Mouse (Mus musculus): ENCODE data around the gene Rpl10-ps3.
A peak's percentile ranks its signal among the peaks of the same experiment; 100 is the strongest.

Gene Rpl10-ps3

DNA sequence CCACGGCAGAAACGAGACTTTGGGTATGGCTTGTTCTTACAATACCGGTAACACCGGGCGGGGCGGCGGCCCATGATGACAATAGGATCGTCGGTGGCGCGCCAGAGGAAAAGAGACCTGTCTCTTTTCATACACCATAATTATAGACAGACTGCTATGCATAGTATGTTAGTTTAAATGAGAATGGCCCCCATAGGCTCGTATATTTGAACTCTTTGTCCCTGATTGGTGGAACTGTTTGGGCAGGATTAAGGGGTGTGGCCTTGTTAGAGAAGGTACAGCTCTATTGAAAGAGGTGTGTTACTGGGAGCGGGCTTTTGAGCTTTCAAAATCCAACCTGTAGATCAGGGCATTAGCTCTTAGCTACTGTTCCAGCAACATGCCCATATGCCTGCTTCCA, at the start of gene Rpl10-ps3:
Rpl10-ps3 (minus strand) TSS at position 101 of the 400 bp plus-strand sequence.
- DNase-seq = no peak

DNA sequence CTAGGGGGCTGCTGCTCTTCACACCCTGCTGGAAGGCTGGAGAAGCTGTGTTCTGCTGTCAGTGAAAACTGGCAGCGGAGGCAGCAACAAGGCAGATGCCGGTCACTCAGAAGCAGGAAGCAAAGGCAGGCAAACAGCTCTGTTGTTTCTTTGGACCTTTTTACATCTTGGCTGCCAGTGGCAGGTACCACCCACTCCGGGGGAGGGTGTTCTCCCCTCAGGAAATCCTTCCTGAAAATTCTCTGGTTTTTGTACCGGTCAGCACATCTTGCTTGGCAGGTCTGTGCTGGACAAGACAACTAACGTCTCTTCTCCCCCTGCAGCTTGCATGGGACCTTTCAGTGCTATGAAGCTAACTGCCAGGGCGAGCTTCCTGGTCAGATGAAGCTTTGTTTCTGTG, 30.8 kb upstream of the Rpl10-ps3 start:
- DNase-seq = no peak

DNA sequence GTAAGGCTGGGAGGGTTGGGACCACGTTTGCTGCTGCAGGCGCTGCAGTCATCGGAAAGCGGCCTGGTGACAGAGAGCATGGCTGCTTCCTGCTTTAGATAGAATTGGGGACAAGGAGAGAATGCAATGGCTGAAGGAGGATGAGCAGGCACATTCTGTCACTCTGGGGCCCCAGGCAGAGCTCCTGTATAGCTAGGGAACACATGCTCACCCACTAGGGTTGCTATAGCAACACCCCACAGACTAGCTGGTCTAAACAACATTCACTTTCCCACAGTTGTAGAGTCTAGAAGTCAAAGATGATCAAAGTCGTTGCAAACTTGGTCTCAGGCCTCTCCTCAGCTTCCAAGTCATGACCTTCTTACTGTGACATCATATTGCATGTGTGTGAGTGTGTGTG, 29.9 kb upstream of the Rpl10-ps3 start:
- DNase-seq = no peak

DNA sequence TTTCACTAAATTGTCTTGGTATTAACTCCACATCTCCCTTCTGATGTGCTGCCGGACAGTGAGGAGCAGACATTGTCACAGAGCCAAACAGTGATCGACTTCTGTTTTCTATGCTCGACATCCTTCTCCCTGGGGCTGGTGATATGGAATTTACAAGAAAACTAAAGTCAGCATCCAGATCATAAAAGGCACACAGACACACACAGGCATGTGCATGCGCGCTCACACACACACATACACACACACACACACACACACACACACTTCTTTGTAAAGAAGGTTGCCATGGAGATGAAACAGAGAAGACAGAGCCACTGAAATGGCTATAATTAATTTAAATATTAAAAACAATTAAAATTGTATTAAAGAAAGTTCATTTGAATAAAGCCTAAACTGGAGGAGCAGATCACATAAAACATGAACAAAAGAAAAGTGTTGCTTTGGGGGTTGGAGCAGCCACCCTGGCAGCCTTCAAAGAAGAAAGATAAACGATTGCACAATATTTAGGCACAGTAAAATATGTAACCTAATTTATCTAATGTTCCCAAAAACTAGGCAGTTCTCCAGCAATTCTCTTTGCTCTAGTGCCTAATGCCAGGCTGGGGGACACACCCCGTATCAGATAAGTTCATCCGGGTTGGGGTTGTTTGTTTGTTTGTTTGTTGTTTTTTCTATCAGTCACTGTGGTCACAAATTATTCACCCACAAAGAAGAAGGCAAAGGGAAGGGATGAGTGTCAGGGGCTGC, 24.0 kb upstream of the Rpl10-ps3 start:
- no peak for DNase-seq

DNA sequence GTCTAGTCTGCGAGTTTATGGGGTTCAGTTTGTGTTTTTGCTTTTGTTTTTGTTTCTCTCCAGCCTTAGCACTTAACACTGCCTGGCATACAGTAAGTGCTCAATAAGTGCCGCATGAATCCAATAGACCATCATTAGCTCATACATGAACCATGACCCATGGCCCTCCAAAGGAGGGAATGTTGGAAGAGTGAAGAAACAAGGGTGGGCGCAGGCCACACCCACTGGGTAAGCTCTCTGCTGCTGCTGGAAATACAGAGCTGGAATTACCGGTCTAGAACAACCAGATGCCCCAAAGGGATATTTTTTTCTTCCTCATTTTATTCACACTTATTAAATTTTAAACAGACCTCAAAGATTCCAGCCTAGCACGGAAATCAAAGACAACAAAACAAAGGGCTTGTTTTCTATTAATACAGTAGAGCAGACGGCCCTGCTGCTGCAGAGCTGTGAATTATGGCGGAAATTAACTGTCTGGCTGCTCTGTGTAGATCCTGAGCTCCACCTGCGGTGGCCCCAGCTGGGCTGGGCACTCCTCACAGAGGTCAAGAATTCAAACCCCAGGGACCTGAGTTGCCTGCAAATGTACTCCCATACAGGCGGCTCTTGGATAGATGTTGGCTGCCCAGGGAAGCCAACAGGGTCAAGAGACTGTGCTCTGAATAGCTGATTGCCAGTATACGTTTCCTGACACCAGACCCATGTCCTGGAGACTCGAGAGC, 20.5 kb upstream of the Rpl10-ps3 start:
- no peak for DNase-seq

DNA sequence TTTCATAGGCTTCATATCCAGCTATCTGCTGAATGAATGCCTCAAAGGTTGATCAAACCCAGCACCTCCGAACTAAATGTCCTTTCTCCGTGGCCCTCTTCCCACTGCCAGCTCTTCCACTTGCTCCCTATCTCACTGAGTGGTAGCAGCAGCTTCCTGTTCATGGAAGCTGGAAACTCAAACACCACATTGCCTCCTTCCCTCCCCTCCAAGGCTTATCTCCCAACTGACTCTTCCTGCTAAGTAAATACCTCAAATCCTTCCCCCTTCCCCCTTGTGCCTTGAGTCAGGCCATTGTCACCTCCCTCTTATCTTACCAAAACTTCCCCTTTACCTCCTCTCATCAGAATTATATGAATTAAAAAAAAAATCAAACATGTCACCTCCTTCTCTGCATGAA, 19.2 kb upstream of the Rpl10-ps3 start:
- DNase-seq = no peak

DNA sequence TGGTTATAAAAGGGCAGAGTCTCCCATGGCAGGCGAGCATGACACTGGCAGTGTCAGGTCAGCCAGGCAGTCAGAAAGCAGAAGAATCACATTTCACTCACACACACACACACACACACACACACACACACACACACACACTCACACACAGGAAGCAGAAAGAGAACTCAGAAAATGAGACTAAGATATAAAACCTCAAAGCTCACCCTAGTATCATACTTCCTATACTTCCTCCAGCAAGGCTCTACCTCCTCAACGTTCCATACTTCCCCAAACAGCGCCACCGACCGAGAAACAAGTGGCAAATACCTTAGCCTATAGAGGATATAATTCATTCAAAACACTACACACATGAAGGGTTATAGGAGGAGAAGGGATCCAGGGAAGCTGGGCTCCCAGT, 18.5 kb upstream of the Rpl10-ps3 start:
- no peak for DNase-seq

DNA sequence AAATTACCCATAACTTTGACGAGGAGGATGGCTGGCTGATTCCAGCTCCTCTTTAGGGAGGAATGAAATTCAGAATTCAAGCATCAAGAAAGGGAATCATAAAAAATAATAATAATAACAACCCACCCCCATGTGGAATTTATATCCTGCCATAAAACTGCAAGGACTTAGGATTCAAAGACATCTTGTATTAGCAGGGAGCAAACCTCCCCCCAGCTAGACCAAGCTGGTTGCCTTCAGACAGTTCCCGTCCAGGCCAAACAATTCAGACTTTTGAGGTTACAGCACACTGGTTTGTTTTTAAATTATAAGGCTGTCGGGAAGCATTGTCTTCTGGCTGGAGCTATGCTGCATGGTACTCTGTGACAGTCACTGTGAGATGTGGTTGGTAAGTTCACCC, 17.8 kb upstream of the Rpl10-ps3 start:
- DNase-seq = no peak

DNA sequence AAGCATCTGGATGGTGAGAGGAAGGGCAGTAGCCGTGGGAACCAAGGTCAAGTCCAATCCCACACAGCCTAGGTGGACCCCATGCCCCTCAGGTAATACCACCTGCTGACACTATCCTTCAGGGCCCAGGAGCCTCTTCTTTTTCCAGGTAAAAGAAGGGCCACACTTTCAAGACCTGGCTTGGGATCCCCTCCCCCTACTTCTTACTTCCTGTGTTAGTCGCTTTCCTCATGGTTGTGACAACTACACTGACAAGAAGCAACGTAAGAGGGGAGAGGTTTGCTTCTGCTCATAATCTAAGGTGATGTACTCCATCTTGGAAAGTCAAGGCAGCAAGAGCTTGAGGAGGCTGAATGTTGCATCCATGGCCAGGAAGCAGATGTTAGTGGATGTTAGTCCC, 15.6 kb upstream of the Rpl10-ps3 start:
- no peak for DNase-seq

DNA sequence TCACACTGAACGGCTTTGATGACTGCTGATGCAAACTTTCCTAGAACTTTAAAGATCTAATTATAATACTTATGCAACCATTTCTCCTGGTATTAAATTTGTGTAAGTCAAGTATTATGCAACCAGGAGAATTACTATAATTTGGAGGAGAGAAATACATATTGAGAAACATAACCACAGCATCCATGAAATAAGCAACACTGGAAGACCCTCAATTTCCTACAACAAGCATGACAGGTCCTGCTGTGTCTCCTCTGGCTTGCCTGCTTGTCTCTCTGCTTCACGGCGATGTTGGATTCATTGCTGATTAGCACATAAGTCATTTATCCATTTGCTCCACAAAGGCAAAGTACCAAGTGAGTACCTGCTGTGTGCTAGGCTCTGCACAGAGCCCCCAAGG, 12.6 kb upstream of the Rpl10-ps3 start:
- DNase-seq = no peak

DNA sequence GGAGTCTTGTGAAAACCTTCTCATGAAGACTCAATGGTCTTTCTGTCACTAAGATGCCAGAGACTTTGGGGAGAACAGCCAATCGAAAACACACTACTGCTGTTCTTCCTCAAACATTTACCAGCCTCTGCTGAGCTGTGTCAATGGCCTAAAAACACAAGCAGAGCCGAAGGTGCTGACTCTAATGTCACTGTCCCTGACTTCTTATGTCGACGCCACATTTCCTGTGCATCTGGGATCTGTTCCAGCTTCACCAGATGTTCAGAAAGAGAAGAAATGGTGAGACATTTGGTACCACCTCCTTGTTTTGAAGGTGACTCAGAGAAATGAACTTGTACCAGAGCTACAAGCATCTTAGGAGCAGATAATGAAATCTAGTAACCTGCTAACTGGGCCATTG, 7.0 kb upstream of the Rpl10-ps3 start:
- DNase-seq = no peak

DNA sequence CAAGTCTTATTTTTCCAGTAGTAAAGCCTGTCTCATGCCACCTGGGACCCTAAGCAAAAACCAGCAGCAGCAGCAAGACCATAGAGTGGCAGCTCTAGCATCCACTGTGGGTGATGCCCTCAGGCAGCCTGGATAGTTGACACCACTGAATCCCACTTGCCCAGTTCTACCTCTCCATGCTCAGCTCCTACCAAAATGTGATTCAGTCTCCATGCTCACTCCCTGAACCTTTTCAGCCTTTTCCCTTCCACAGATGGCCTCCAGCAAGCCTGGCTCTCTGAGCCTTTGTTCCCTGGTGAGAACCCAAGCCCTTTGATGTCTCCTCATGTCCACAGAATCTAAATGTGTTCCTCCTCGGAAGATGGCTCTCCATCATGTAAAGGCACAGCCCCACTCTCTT, 5.8 kb upstream of the Rpl10-ps3 start:
- no peak for DNase-seq

DNA sequence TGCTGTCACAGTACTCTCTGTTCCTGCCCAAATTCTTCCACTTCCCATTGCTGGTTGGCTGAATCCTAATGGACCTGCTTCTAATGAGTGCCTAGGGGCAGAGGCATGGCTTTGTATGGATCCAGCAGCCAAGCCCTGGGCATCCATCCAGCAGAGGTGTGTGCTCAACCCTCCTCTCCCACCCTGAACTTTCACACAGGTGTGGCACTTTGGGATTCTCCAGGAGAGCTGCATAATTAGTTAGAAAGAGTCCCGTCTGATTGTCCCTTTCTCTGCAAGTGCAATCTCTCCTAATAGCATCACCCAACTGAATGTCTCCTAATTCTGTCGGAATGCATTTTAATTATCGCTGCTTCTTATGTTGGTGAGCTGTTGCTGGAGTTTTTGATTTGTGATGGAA, 4.4 kb upstream of the Rpl10-ps3 start:
- no peak for DNase-seq

DNA sequence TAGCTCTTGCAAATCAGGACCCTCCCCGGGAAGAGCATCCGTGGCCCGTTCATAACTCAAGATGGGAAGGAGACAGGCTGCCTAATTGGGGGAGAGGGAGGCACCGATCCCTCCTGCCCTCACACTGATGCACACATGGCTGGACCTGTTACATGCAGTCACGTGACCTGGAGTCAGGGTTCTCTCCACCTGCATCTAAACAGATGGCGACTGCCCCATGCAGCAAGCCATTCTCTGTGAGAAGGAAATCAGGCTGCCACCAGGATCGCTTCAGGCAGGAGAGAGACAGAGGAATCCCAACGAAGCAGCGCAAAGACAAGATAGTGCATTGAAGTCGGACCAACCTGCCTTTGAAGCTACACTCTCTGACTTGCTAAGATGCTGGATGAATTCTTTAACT, 3.5 kb upstream of the Rpl10-ps3 start:
- DNase-seq = peak; percentile 52 to 60

DNA sequence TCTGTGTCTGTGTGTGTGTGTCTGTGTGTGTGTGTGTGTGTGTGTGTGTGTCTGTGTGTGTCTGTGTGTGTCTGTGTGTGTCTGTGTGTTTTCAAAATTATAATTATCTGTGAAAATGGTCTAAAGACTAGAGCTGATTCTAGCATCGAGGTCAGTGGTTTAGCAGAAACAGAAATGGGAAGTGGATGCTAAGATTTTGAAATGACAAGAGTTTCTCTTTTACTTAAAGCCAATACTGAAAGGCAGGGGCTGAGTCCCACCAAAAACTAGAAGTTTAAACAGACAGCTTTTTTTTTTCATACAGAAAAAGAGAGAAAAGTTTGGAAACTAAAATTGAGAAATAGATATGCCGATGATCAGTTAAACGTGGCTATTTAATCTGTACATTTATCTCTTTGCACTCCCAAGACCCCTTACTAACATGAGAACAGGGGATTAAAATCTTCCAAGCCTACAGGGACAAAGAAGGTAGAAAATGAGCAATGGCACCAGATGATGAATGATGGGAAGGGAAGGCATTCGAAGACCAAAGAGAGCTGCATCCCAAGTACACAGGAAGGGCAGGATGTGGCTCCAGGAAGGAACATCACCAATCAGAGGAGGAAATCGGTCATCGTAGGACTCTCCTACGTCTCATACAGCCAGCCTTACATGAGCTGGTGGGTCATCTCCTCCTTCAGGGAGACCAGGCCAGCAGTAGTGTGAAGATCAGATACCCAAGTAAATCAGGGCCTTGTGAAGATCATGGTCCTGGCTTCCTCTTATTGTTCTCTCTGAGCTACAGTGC, 9.0 kb downstream of the Rpl10-ps3 start:
- DNase-seq = no peak

DNA sequence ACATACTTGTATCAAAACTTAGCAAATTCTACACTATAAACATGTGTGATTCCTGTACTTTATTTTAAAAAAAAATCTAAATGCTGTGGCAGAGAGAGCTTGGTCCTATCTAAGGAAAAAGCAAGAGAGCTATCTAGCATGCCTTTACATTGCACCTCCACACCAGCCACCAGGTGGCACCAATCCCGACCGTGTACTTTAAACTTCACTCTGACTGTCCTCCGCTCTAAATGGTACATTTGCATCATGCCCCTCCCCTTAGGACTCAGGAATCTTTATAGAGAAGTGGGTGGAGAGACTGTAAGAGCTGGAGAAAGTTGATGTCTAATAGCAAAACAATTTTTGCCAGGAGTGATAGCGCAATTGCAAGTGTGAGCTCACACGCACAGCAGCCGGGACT, 11.4 kb downstream of the Rpl10-ps3 start:
- DNase-seq = peak; percentile 27 to 32

DNA sequence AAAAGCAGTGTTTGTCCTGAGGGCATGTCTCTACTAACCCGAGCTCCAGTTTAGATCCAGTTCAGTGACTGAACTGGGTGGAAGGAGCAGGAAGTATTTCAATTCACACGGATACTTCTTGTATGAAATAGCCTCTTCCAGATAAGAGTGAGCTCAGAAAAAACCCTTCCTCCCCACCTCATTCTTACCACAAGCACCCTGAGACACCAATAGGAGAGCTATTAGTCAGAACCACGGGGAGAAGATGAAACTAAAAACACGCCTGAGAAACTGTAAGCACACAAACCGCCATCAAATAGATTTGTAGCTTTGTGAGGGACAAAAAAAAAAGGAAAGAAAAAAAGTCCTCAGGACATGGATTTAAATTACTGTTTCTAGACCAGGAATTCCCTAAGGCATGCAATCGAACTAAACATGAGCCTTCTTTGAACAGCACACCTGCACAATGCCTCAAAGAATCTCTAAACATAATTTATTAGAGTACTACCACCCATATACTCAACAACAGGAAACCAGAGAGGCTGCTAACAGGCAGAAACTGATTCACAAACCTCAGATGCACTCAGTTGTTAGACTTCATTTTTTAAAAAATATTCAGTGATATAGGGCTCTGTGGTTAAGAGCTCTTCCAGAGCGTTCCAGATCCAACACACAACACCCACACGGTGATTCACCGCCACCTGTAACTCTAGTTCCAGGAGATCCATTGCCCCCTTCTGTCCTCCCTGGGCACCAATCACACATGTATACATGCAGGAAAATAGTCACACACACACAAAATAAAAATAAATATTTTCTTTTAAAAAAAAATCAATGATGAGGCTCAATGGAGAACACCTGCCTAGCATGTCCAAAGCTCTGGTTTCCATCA, 20.2 kb downstream of the Rpl10-ps3 start:
- DNase-seq = no peak

DNA sequence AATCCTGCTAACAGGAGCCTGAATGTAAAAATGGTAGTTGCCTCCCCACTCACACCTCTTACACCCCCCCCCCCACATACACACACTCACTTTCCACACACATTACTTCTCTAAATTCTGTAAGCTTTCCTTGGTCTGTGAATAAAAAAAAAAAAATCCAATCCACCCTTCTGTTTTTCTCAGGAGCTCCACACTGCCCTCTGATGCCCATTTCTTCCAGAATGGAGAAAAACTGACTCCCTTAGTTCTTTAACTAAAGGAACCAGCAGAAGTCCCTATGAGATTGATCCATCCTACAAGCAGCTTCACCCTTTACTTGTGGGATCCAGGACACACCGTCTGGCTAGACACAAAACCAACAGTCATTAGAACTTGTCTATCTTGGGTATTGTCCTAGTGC, 24.0 kb downstream of the Rpl10-ps3 start:
- DNase-seq = no peak

DNA sequence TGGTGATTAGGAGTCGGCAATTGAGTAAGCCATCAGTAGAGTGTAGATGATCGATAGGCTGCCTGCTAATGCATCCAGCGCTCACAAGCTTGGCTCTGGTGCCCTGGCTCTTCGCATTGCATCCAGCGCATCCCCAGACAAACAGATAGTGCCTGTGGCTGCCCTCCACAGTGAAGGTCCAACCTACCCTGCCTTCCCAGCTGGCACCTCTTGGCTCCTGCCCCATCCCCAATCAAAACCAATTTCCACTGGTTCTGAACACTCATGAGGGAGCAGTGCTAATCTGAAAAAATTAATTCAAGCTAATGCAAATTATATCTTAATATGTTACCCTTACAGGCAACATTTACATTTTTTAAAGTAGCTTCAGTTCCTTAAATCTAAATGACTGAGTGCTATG, 25.3 kb downstream of the Rpl10-ps3 start:
- no peak for DNase-seq

DNA sequence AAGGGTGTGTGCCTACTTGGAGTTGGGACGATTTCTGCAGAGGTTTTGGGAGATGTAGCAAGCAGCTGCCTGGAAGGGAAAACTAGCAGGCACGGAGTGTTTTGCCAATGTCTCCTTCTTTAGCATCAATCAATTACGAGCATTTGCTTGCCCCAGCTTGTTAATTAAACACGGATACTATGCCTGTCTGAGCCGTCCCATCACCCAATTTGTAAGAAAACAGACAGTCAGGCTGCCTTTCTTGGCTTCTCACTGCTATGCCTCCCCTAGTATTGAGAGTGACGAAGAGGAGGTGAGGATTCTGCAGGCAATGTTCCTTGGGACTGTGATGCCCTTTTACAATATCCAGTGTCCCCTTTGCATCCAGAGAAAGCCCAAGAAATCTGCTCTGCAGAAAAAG, 27.5 kb downstream of the Rpl10-ps3 start:
- DNase-seq = no peak

DNA sequence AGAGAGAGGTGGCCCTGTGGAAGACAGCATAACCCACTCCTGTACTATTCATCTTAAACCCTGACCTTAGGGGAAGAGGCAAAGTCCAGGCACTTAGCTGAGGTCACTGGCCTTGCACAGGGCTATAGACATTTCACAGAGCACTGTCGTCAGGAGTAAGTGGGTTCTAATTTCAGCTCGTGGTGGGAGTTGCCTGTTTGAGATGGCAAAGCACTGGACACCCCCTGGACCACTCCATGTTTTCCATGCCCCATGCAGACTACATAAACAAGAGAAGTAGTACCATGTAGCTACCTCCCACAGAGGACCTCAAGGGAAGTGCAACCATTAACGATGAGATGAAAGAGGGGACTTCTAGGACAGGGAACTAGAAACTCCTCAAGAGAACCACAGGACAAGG, 29.1 kb downstream of the Rpl10-ps3 start:
- no peak for DNase-seq

DNA sequence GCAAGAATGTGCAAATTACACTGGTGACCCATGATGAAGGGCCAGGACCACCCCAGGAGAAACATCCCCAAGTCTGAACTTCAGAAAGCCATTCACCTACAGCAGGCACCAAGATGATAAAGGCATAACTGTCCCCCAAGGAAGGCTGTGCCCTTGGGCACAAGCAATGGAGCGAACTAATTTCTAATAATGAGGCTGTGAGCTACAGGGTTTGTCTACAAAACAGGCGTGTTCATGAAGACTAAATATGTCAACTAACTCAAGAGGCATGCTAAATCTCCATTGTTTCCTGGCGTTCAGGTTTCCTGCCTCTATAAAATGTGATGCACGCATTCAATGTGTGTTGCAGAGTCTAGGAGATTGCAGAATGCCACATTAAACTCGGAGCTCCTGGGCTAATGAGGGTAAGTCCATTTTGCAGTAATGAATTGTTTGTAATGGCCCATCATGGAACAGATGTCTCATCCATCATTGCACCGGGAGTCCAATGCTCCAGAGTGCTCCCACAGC, 33.7 kb downstream of the Rpl10-ps3 start:
- no peak for DNase-seq
